Mouse (Mus musculus): ENCODE measurements around the gene Rap1a. TPM values are rescaled to one million over a fixed set of nuclear protein-coding genes. Genes with fewer than 3 reads are reported as not detected.

The Rap1a gene
- polyA plus RNA-seq, 2 experiments: 37.4 to 86.2 TPM

- H3K36me3 ChIP-seq (replicated peaks; ENCODE audit: control insufficient read depth, insufficient read depth, low read depth): peaks cover 23% of the 10 kb centered on the region
- WGBS (ENCODE audit: insufficient replicate concordance): 89% methylated on average over 7 of the region's 7 CpGs
- H3K9me3 ChIP-seq (ENCODE audit: control insufficient read depth, low read length): no peaks in the 10 kb centered on the region
- ATAC-seq (ENCODE audit: insufficient read depth) (no peak), DNase-seq (ENCODE audit: low read depth in 3 of 3, low spot score in 3 of 3) (no peak)
- H3K4me3 ChIP-seq (ENCODE audit: insufficient read depth in 1 of 2, low read depth in 2 of 2, low read length in 2 of 2): no peak overlapping the region
- no peak overlapping the region for H3K27ac ChIP-seq
- H3K4me2 ChIP-seq (ENCODE audit: low read depth): no peak overlapping the region
- H3K27me3 ChIP-seq (ENCODE audit: control insufficient read depth, insufficient read depth, low read length): no peaks in the 10 kb centered on the region
- no peaks in the 10 kb centered on the region for H3K4me1 ChIP-seq (replicated peaks; ENCODE audit: control insufficient read depth in 2 of 2, insufficient read depth in 2 of 2, low read length in 1 of 2)
- TF ChIP-seq EP300 (IDR thresholded peaks at IDR 0.05; ENCODE audit: low read depth) (no peak), CTCF (IDR thresholded peaks at IDR 0.05; ENCODE audit: low read depth) (no peak)
- no peak overlapping the region for H3K9ac ChIP-seq (replicated peaks)
Observed at GRCm38 (mm10) chr3:105737070-105737469, 64.1 kb downstream of the Rap1a start.

- Histone ChIP-seq H3K27me3 (ENCODE audit: control insufficient read depth, insufficient read depth, low read length) (no peaks in the 10 kb centered on the region), H3K4me1 (replicated peaks; ENCODE audit: control insufficient read depth in 2 of 2, insufficient read depth in 2 of 2, low read length in 1 of 2) (no peaks in the 10 kb centered on the region), H3K36me3 (replicated peaks; ENCODE audit: control insufficient read depth, insufficient read depth, low read depth) (peaks cover 29% of the 10 kb centered on the region), H3K9me3 (ENCODE audit: control insufficient read depth, low read length) (no peaks in the 10 kb centered on the region), H3K4me2 (ENCODE audit: low read depth) (no peak overlapping the region), H3K27ac (no peak overlapping the region), H3K9ac (replicated peaks) (no peak overlapping the region), H3K4me3 (ENCODE audit: insufficient read depth in 1 of 2, low read depth in 2 of 2, low read length in 2 of 2) (no peak overlapping the region)
- 83% methylated on average over 1 of the region's 1 CpGs for WGBS (ENCODE audit: insufficient replicate concordance)
- no peak for DNase-seq (ENCODE audit: low read depth in 3 of 3, low spot score in 3 of 3)
- no peak for TF ChIP-seq EP300 (IDR thresholded peaks at IDR 0.05; ENCODE audit: low read depth)
- no peak for TF ChIP-seq CTCF (IDR thresholded peaks at IDR 0.05; ENCODE audit: low read depth)
- ATAC-seq (ENCODE audit: insufficient read depth): no peak
Observed at GRCm38 (mm10) chr3:105736148-105736547, 65.0 kb downstream of the Rap1a start.

- ATAC-seq (ENCODE audit: insufficient read depth): no peak
- no peak for DNase-seq (ENCODE audit: low read depth in 3 of 3, low spot score in 3 of 3)
- TF ChIP-seq CTCF (IDR thresholded peaks at IDR 0.05; ENCODE audit: low read depth) (no peak), EP300 (IDR thresholded peaks at IDR 0.05; ENCODE audit: low read depth) (no peak)
- Histone ChIP-seq H3K9ac (replicated peaks) (no peak overlapping the region), H3K27me3 (ENCODE audit: control insufficient read depth, insufficient read depth, low read length) (no peaks in the 10 kb centered on the region), H3K9me3 (ENCODE audit: control insufficient read depth, low read length) (no peaks in the 10 kb centered on the region), H3K27ac (no peak overlapping the region), H3K36me3 (replicated peaks; ENCODE audit: control insufficient read depth, insufficient read depth, low read depth) (peaks cover 37% of the 10 kb centered on the region), H3K4me1 (replicated peaks; ENCODE audit: control insufficient read depth in 2 of 2, insufficient read depth in 2 of 2, low read length in 1 of 2) (no peaks in the 10 kb centered on the region), H3K4me3 (ENCODE audit: insufficient read depth in 1 of 2, low read depth in 2 of 2, low read length in 2 of 2) (no peak overlapping the region), H3K4me2 (ENCODE audit: low read depth) (no peak overlapping the region)
Observed at GRCm38 (mm10) chr3:105735285-105735684, 65.9 kb downstream of the Rap1a start.

- WGBS (ENCODE audit: insufficient replicate concordance): 88% methylated on average over 4 of the region's 4 CpGs
- H3K36me3 ChIP-seq (replicated peaks; ENCODE audit: control insufficient read depth, insufficient read depth, low read depth): peaks cover 36% of the 10 kb centered on the region
Observed at GRCm38 (mm10) chr3:105733538-105733937, 67.6 kb downstream of the Rap1a start.

GRCm38 (mm10) chr3:105732360-105732759 is 68.8 kb downstream of the Rap1a start:
- no peaks in the 10 kb centered on the region for H3K4me1 ChIP-seq (replicated peaks; ENCODE audit: control insufficient read depth in 2 of 2, insufficient read depth in 2 of 2, low read length in 1 of 2)
- WGBS (ENCODE audit: insufficient replicate concordance): 90% methylated on average over 4 of the region's 4 CpGs
- TF ChIP-seq EP300 (IDR thresholded peaks at IDR 0.05; ENCODE audit: low read depth) (no peak), CTCF (IDR thresholded peaks at IDR 0.05; ENCODE audit: low read depth) (no peak)
- ATAC-seq (ENCODE audit: insufficient read depth) (no peak), DNase-seq (ENCODE audit: low read depth in 3 of 3, low spot score in 3 of 3) (no peak)
- H3K4me3 ChIP-seq (ENCODE audit: insufficient read depth in 1 of 2, low read depth in 2 of 2, low read length in 2 of 2): no peak overlapping the region
- peaks cover 26% of the 10 kb centered on the region for H3K36me3 ChIP-seq (replicated peaks; ENCODE audit: control insufficient read depth, insufficient read depth, low read depth)
- H3K27ac ChIP-seq: no peak overlapping the region
- H3K27me3 ChIP-seq (ENCODE audit: control insufficient read depth, insufficient read depth, low read length): no peaks in the 10 kb centered on the region
- no peak overlapping the region for H3K9ac ChIP-seq (replicated peaks)
- H3K4me2 ChIP-seq (ENCODE audit: low read depth): no peak overlapping the region
- no peaks in the 10 kb centered on the region for H3K9me3 ChIP-seq (ENCODE audit: control insufficient read depth, low read length)

More at GRCm38 (mm10) chr3:105733538-105733937, 67.6 kb downstream of the Rap1a start:
- Histone ChIP-seq H3K4me1 (replicated peaks; ENCODE audit: control insufficient read depth in 2 of 2, insufficient read depth in 2 of 2, low read length in 1 of 2) (no peaks in the 10 kb centered on the region), H3K27ac (no peak overlapping the region), H3K27me3 (ENCODE audit: control insufficient read depth, insufficient read depth, low read length) (no peaks in the 10 kb centered on the region), H3K9ac (replicated peaks) (no peak overlapping the region), H3K4me3 (ENCODE audit: insufficient read depth in 1 of 2, low read depth in 2 of 2, low read length in 2 of 2) (no peak overlapping the region), H3K9me3 (ENCODE audit: control insufficient read depth, low read length) (no peaks in the 10 kb centered on the region), H3K4me2 (ENCODE audit: low read depth) (no peak overlapping the region)
- TF ChIP-seq EP300 (IDR thresholded peaks at IDR 0.05; ENCODE audit: low read depth) (no peak), CTCF (IDR thresholded peaks at IDR 0.05; ENCODE audit: low read depth) (no peak)
- DNase-seq (ENCODE audit: low read depth in 3 of 3, low spot score in 3 of 3) (no peak), ATAC-seq (ENCODE audit: insufficient read depth) (no peak)

All from liver, embryonic 14.5 days (tissue).